Mouse (Mus musculus): ENCODE data around the gene Miga2. TPM values are rescaled to one million over a fixed set of nuclear protein-coding genes. Genes with fewer than 3 reads are reported as not detected.

Miga2 gene
- polyA plus RNA-seq, 1 experiment from 2014 or later, result 13.8 TPM

GRCm38 (mm10) chr2:30403870-30404269, 39.8 kb downstream of the Miga2 start:
- TF ChIP-seq EP300 (IDR thresholded peaks at IDR 0.05) (no peak), CTCF (IDR thresholded peaks at IDR 0.05) (no peak)
- Histone ChIP-seq H3K4me3 (ENCODE audit: low read depth, low read length) (no peak overlapping the region), H3K27ac (ENCODE audit: low read length) (no peak overlapping the region), H3K4me1 (ENCODE audit: insufficient read depth, low read depth, low read length) (no peaks in the 10 kb centered on the region), H3K9ac (replicated peaks; ENCODE audit: low read depth) (no peak overlapping the region), H3K27me3 (replicated peaks; ENCODE audit: insufficient read depth, low read length) (no peaks in the 10 kb centered on the region), H3K36me3 (ENCODE audit: insufficient read depth, low read length) (peaks cover 39% of the 10 kb centered on the region), H3K4me2 (replicated peaks; ENCODE audit: low read depth, low read length) (no peak overlapping the region), H3K9me3 (ENCODE audit: low read length) (no peaks in the 10 kb centered on the region)
- DNase-seq (ENCODE audit: low spot score) (no peak), ATAC-seq (no peak)
- 75% methylated on average over 1 of the region's 1 CpGs for WGBS

GRCm38 (mm10) chr2:30407221-30407620, 43.2 kb downstream of the Miga2 start:
- TF ChIP-seq CTCF (IDR thresholded peaks at IDR 0.05) (no peak), EP300 (IDR thresholded peaks at IDR 0.05) (no peak)
- Histone ChIP-seq H3K9ac (replicated peaks; ENCODE audit: low read depth) (no peak overlapping the region), H3K9me3 (ENCODE audit: low read length) (no peaks in the 10 kb centered on the region), H3K36me3 (ENCODE audit: insufficient read depth, low read length) (peaks cover 44% of the 10 kb centered on the region), H3K4me3 (ENCODE audit: low read depth, low read length) (no peak overlapping the region), H3K4me2 (replicated peaks; ENCODE audit: low read depth, low read length) (no peak overlapping the region), H3K27ac (ENCODE audit: low read length) (no peak overlapping the region), H3K27me3 (replicated peaks; ENCODE audit: insufficient read depth, low read length) (no peaks in the 10 kb centered on the region), H3K4me1 (ENCODE audit: insufficient read depth, low read depth, low read length) (no peaks in the 10 kb centered on the region)
- WGBS, result 78% methylated on average over 2 of the region's 2 CpGs
- ATAC-seq (no peak), DNase-seq (ENCODE audit: low spot score) (no peak)

- Histone ChIP-seq H3K9me3 (ENCODE audit: low read length) (no peaks in the 10 kb centered on the region), H3K4me2 (replicated peaks; ENCODE audit: low read depth, low read length) (no peak overlapping the region), H3K4me3 (ENCODE audit: low read depth, low read length) (no peak overlapping the region), H3K27ac (ENCODE audit: low read length) (no peak overlapping the region), H3K4me1 (ENCODE audit: insufficient read depth, low read depth, low read length) (no peaks in the 10 kb centered on the region), H3K9ac (replicated peaks; ENCODE audit: low read depth) (no peak overlapping the region), H3K27me3 (replicated peaks; ENCODE audit: insufficient read depth, low read length) (no peaks in the 10 kb centered on the region), H3K36me3 (ENCODE audit: insufficient read depth, low read length) (peaks cover 39% of the 10 kb centered on the region; the same call in 1 of the 2 replicates)
- 89% methylated on average over 10 of the region's 10 CpGs for WGBS
- TF ChIP-seq CTCF (IDR thresholded peaks at IDR 0.05), result no peak
- no peak for TF ChIP-seq EP300 (IDR thresholded peaks at IDR 0.05)
- DNase-seq (ENCODE audit: low spot score), result no peak
- no peak for ATAC-seq
These were observed 43.7 kb downstream of the Miga2 start for GRCm38 (mm10) chr2:30407778-30408177.

- no peak for TF ChIP-seq EP300 (IDR thresholded peaks at IDR 0.05)
- no peak for TF ChIP-seq CTCF (IDR thresholded peaks at IDR 0.05)
- Histone ChIP-seq H3K27me3 (replicated peaks; ENCODE audit: insufficient read depth, low read length) (no peaks in the 10 kb centered on the region), H3K9ac (replicated peaks; ENCODE audit: low read depth) (no peak overlapping the region), H3K4me1 (ENCODE audit: insufficient read depth, low read depth, low read length) (peaks cover 2% of the 10 kb centered on the region; the same call in 1 of the 2 replicates), H3K36me3 (ENCODE audit: insufficient read depth, low read length) (peaks cover 34% of the 10 kb centered on the region; the same call in 1 of the 2 replicates), H3K4me3 (ENCODE audit: low read depth, low read length) (no peak overlapping the region), H3K4me2 (replicated peaks; ENCODE audit: low read depth, low read length) (no peak overlapping the region), H3K9me3 (ENCODE audit: low read length) (no peaks in the 10 kb centered on the region), H3K27ac (ENCODE audit: low read length) (no peak overlapping the region)
- 82% methylated on average over 8 of the region's 8 CpGs for WGBS
- DNase-seq (ENCODE audit: low spot score) (no peak), ATAC-seq (no peak)
These were observed 44.5 kb downstream of the Miga2 start for GRCm38 (mm10) chr2:30408452-30409100.

GRCm38 (mm10) chr2:30409454-30410176, 45.6 kb downstream of the Miga2 start:
- Histone ChIP-seq H3K4me1 (ENCODE audit: insufficient read depth, low read depth, low read length) (peaks cover 12% of the 10 kb centered on the region; the same call in 1 of the 2 replicates), H3K27ac (ENCODE audit: low read length) (no peak overlapping the region), H3K9ac (replicated peaks; ENCODE audit: low read depth) (no peak overlapping the region), H3K27me3 (replicated peaks; ENCODE audit: insufficient read depth, low read length) (no peaks in the 10 kb centered on the region), H3K36me3 (ENCODE audit: insufficient read depth, low read length) (peaks cover 27% of the 10 kb centered on the region; the same call in 1 of the 2 replicates), H3K9me3 (ENCODE audit: low read length) (no peaks in the 10 kb centered on the region), H3K4me2 (replicated peaks; ENCODE audit: low read depth, low read length) (no peak overlapping the region), H3K4me3 (ENCODE audit: low read depth, low read length) (no peak overlapping the region)
- ATAC-seq (no peak), DNase-seq (ENCODE audit: low spot score) (no peak)
- WGBS, result 89% methylated on average over 5 of the region's 5 CpGs
- no peak for TF ChIP-seq CTCF (IDR thresholded peaks at IDR 0.05)
- TF ChIP-seq EP300 (IDR thresholded peaks at IDR 0.05), result no peak

- no peak overlapping the region for H3K9ac ChIP-seq (replicated peaks; ENCODE audit: low read depth)
- TF ChIP-seq EP300 (IDR thresholded peaks at IDR 0.05) (no peak), CTCF (IDR thresholded peaks at IDR 0.05) (no peak)
- peak overlapping the region; percentile 86 for H3K4me2 ChIP-seq (replicated peaks; ENCODE audit: low read depth, low read length)
- no peak overlapping the region for H3K27ac ChIP-seq (ENCODE audit: low read length)
- H3K27me3 ChIP-seq (replicated peaks; ENCODE audit: insufficient read depth, low read length), result no peaks in the 10 kb centered on the region
- 69% methylated on average over 15 of the region's 16 CpGs for WGBS
- no peaks in the 10 kb centered on the region for H3K9me3 ChIP-seq (ENCODE audit: low read length)
- H3K4me3 ChIP-seq (ENCODE audit: low read depth, low read length), result no peak overlapping the region
- peaks cover 8% of the 10 kb centered on the region; the same call in 1 of the 2 replicates for H3K36me3 ChIP-seq (ENCODE audit: insufficient read depth, low read length)
- no peak for ATAC-seq
- DNase-seq (ENCODE audit: low spot score), result peak; percentile 21
- H3K4me1 ChIP-seq (ENCODE audit: insufficient read depth, low read depth, low read length), result peaks cover 14% of the 10 kb centered on the region; the same call in 1 of the 2 replicates
These were observed 49.3 kb downstream of the Miga2 start for GRCm38 (mm10) chr2:30413038-30413973.
